Mouse (Mus musculus): ENCODE results near the gene Prkar1b.

- TF ChIP-seq POLR2A (IDR thresholded peaks at IDR 0.05; ENCODE audit: borderline replicate concordance, control insufficient read depth, low read depth, low read length) (no peak), CTCF (IDR thresholded peaks at IDR 0.05; ENCODE audit: control insufficient read depth, insufficient read depth, low read length) (no peak)
Observed at GRCm38 (mm10) chr5:138992611-138993370, 157.0 kb downstream of the Prkar1b start.

All from bone marrow, adult 2 months (tissue).